Mouse (Mus musculus): ENCODE measurements at regions not wholly inside any gene's neighbourhood (a gene's known extent, or its start where the extent isn't known, plus 50 kb on each side); places are given as distances from the start of the nearest gene placed in this dataset.

DNA sequence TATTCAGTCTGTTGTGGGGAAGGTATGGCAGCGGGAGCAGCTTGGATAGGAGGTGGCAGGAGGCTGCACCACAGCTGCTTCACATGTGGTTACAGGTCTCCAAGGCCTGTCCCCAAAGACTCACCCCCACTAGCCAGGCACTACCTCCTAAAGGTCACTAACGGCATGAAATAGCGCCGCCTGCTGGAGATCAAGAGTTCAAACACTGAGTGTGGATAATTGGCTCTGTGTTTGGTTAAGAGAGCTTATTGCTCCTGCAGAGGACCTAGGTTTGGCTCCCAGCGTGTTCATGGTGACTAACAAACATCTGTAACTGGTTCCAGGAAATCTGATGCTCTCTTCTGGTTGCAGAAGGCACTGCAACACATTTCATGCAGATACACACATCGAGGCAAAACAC is 514.1 kb downstream of the Zfp536 start:
- intact Hi-C loops (cut with DNase I): no loop called here
- peak; percentile 27 for TF ChIP-seq CTCF (IDR thresholded peaks at IDR 0.05)
- no peak for DNase-seq (ENCODE audit: extremely low spot score in 1 of 2, low spot score in 2 of 2)
- Histone ChIP-seq H3K4me3 (no peak overlapping the region), H3K27ac (no peak overlapping the region)

DNA sequence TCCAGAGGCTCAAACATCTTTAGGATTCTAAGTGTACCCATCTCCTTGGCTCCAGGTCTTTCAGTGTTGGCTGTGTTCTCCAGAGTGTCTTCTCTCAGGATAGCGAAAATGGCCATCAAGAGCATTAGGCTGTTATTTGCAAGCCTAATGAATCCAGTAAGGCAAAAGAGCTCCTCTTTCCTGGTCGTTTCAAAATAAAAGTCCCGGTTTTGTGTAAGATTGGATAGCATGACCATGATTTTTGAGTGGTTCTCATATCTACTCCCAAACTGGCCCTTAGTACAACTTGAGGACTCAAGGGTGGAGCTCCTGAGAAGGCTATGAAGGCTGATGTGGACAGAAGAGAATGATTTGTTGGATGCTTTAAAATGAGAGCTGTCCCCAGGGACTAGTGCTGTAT is 510.6 kb downstream of the Zfp536 start:
- TF ChIP-seq CTCF (IDR thresholded peaks at IDR 0.05): no peak
- Histone ChIP-seq H3K27ac (no peak overlapping the region), H3K4me3 (no peak overlapping the region)
- intact Hi-C loops (cut with DNase I): no loop called here
- no peak for DNase-seq (ENCODE audit: extremely low spot score in 1 of 2, low spot score in 2 of 2)

DNA sequence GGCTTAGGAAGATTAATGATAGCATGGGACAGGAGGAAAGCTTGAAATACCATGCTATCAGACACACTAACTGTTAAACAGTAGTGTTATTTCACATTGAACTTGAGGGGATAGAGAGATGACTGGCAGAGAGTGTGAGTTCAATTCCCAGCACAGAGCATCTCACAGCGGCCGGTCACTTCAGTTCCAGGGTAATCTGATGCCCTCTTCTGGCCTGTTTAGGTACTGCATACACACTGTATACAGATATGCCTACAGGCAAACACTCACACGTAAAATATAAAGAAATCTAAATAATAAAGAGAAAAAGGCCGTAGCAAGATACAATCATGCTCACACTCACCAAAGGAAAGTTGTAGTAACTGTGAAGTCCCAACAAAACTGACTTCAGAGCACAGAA is 506.0 kb downstream of the Zfp536 start:
- Histone ChIP-seq H3K27ac (no peak overlapping the region), H3K4me3 (no peak overlapping the region)
- DNase-seq (ENCODE audit: extremely low spot score in 1 of 2, low spot score in 2 of 2): no peak
- TF ChIP-seq CTCF (IDR thresholded peaks at IDR 0.05): peak; percentile 30
- intact Hi-C loops (cut with DNase I): no loop called here

DNA sequence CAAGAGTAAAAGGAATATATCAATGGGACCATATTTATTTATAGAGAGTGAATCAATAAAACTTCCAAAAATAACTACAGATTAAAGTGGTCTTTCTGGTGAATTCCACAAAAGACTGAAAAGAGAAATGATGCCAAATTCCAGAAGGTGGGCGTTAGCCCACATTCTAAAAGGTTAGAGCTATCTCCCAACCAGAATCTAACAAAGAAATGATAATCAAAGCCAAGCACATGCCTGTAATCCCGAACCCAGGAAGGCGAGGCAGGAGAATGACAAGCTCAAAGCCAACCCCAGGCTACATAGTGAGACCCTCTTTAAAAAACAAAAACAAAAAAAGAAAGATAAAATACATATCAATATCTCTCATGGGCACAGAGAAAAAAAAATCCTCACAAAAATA is 502.6 kb downstream of the Zfp536 start:
- intact Hi-C loops (cut with DNase I): no loop called here
- no peak overlapping the region for H3K27ac ChIP-seq
- DNase-seq (ENCODE audit: extremely low spot score in 1 of 2, low spot score in 2 of 2): no peak
- TF ChIP-seq CTCF (IDR thresholded peaks at IDR 0.05): no peak
- H3K4me3 ChIP-seq: no peak overlapping the region

DNA sequence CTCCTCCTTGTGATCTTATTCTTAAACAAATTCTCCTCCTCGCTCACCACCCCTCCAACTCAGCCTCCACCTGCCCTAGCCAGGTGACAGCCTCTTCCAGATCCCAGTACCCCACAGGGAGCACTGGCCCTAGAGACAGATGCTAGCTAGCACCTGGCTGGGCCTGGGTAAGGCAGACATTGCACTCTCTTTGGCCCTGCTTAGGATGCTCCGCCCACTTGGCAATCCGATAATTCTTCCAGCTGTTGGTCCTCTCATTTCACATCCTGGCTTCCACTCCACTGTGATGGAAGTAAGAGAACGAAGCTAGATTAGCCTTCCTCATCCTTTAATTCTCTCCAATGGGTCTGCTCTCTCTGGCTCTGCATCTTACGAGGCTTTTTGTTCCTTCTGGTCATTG is 483.4 kb downstream of the Zfp536 start:
- TF ChIP-seq CTCF (IDR thresholded peaks at IDR 0.05): no peak
- H3K27ac ChIP-seq: no peak overlapping the region
- H3K4me3 ChIP-seq: no peak overlapping the region
- DNase-seq (ENCODE audit: extremely low spot score in 1 of 2, low spot score in 2 of 2): no peak
- intact Hi-C loops (cut with DNase I): no loop called here

DNA sequence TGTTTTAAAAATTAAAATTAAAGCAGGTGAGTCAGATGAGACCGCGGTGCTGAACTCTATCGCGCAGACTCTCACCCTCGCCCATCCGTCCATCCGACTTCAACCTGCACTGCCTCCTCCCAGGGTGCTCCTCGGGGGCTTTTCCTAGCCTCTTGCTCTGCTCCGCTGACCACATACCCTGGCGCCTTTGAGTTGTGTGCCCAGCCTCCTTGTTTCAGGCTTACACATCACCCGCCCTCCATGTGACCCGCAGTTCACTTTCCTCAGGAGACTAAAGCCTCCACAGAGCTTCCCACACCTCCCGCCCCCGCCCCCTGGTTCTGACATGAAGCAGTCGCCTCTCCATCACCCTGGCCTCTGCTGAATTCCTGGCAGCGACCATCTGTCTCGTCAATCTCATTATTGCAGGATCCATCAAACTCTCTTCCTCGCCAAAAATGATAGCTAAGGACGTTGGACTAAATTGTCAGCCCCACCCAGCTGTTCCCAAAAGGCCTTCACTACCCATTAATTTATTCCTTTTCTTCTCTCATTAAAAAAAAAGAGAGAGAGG is 482.9 kb downstream of the Zfp536 start:
- DNase-seq (ENCODE audit: extremely low spot score in 1 of 2, low spot score in 2 of 2): no peak
- TF ChIP-seq CTCF (IDR thresholded peaks at IDR 0.05): no peak
- intact Hi-C loops (cut with DNase I): no loop called here
- H3K27ac ChIP-seq: no peak overlapping the region
- H3K4me3 ChIP-seq: no peak overlapping the region

DNA sequence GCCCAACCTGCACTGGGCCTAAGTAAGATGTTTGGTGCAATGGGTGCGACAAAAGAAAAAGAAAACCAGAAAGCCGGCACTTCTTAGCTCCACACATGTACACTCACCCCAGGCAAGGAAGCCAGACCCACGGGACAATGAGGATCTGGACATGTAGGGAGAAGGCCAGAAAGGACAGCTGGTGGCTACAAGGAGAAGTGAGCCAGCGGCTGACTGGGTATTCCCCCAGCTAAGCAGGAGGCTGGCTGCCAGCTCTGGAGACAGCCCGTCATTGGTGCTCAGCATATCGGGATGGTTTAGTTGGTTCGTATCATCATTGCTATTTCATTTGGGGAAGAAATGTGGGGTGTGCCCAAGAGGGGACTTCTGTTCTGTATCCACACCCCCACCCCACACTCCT is 481.7 kb downstream of the Zfp536 start:
- no peak for DNase-seq (ENCODE audit: extremely low spot score in 1 of 2, low spot score in 2 of 2)
- Histone ChIP-seq H3K4me3 (no peak overlapping the region), H3K27ac (no peak overlapping the region)
- no peak for TF ChIP-seq CTCF (IDR thresholded peaks at IDR 0.05)
- intact Hi-C loops (cut with DNase I): no loop called here

DNA sequence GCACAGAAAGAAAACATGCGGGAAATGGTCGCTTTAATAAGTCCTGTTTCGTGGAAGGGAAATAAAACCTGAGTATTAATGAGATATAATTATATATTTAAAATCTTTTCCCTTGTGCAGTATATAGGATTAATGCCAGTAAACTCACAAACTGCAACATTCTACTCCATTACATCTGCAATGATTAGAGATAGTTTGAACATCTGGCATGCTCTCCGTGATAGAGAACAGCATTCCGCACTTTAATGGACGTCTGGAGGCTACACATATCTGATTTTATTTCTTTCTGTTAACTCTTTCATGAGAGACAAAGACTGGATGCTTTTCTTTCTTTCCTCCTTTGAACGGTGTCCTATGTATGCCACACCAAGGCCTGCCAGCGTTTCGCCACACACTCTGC is 480.9 kb downstream of the Zfp536 start:
- no peak for TF ChIP-seq CTCF (IDR thresholded peaks at IDR 0.05)

DNA sequence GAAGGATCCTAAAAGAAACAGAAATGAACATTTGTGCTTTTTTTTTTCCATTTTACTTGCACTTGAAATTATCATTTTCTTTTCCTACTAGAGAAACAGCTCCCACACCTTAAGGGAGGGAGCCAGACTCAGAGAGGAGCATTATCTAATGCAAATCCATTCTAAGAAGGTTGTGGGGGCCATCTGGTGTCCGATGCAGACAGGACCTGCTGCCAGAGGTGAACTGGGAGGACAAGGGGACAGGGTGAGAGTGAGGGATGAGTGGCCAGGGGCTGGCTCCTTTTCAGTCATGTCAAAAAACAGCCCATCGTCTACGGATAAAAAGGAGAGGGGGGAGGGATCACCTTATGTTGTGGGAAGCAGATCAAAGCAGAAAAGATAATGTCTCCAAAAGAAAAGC is 474.6 kb downstream of the Zfp536 start:
- no peak for DNase-seq (ENCODE audit: extremely low spot score in 1 of 2, low spot score in 2 of 2)
- intact Hi-C loops (cut with DNase I): no loop called here
- peak; percentile 24; the same call in 1 of the 2 replicates for TF ChIP-seq CTCF (IDR thresholded peaks at IDR 0.05)
- H3K27ac ChIP-seq: peak overlapping the region; percentile 54; the same call in 1 of the 2 replicates
- no peak overlapping the region for H3K4me3 ChIP-seq

More for the DNA sequence above, 480.9 kb downstream of the Zfp536 start:
- no peak overlapping the region for H3K27ac ChIP-seq
- intact Hi-C loops (cut with DNase I): no loop called here
- DNase-seq (ENCODE audit: extremely low spot score in 1 of 2, low spot score in 2 of 2): no peak
- H3K4me3 ChIP-seq: no peak overlapping the region

DNA sequence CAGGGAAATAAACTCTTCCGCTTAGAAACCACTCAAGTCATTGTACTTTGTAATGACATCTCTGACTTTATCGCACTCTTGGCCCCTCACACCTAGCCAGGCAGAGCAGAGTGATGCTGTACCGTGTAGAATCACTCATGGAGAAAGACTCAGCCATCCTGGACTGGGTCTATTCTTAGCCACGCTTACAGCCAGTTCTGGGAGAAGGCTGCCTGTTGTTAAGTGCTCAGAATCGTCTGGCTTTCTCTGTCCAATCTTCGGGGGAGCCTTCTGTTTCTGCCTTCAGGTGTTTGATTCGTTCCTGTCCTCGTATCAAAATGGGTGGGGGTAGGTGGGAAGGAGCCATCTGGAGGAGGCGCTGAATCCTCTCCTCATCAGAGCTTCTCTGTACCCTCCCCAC is 468.0 kb downstream of the Zfp536 start:
- intact Hi-C loops (cut with DNase I): no loop called here
- H3K27ac ChIP-seq: no peak overlapping the region
- H3K4me3 ChIP-seq: no peak overlapping the region
- DNase-seq (ENCODE audit: extremely low spot score in 1 of 2, low spot score in 2 of 2): no peak
- TF ChIP-seq CTCF (IDR thresholded peaks at IDR 0.05): no peak

DNA sequence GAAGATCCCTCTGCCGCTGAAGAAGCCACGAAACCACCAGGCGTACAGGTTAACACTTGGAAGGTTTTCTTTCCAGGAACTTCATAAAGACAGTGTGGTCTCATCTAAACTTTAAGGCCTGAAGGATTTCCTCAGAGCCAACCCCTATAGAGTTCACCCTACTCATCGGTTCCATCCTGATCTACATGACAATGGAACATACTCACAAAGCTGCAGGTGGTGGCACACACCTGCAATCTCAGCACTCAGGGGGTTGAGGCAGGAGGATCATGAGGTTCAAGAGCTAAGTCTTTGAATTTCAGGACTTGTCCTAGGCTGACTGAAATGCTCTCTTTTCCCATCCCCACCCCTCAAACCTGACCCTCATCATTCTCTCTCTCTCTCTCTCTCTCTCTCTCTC is 466.2 kb downstream of the Zfp536 start:
- intact Hi-C loops (cut with DNase I): no loop called here
- Histone ChIP-seq H3K27ac (no peak overlapping the region), H3K4me3 (no peak overlapping the region)
- DNase-seq (ENCODE audit: extremely low spot score in 1 of 2, low spot score in 2 of 2): no peak
- TF ChIP-seq CTCF (IDR thresholded peaks at IDR 0.05): no peak

DNA sequence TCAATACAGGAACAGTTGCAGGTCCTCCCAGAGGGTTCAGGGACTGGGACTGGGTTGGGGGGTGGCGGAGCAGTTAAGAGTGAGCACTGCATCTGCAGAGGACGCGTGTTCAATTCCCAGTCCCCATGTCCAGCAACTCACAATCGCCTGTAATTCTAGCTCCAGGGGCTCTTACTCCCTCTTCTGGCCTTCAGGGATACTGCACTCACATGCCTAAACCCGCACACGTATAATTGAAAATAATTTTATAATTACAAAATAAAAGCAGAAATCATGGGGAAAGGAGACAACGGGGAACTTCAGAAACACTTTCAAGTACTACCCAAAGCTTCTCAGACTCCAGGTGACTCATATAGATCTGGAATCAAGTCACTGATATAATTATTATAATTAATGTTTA is 448.8 kb downstream of the Zfp536 start:
- Histone ChIP-seq H3K4me3 (no peak overlapping the region), H3K27ac (no peak overlapping the region)
- intact Hi-C loops (cut with DNase I): no loop called here
- peak; percentile 19 for TF ChIP-seq CTCF (IDR thresholded peaks at IDR 0.05)
- DNase-seq (ENCODE audit: extremely low spot score in 1 of 2, low spot score in 2 of 2): no peak

DNA sequence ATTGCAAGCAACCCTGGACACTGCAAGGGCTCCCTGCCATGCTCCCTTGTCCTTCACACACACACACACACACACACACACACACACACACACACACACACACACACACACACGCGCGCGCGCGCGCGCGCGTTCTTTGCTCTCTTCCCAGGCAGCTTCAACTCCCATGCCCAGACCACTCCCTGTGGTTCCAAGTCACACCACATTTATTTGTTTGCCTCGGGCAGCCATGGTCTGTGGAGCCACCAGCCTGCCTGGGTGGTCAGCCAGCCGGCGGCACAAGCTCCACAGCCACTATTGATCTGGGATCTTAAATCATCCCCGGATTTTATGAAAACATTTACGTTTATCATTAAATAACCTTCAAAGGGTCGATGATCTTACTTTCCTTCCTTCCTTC is 440.0 kb downstream of the Zfp536 start:
- H3K4me3 ChIP-seq: no peak overlapping the region
- TF ChIP-seq CTCF (IDR thresholded peaks at IDR 0.05): no peak
- no peak for DNase-seq (ENCODE audit: extremely low spot score in 1 of 2, low spot score in 2 of 2)
- H3K27ac ChIP-seq: no peak overlapping the region
- intact Hi-C loops (cut with DNase I): no loop called here

Measured in left cerebral cortex, adult 2 months (tissue).